Mouse (Mus musculus) cerebellum, adult 2 months (tissue): ENCODE measurements around the gene Vrk3. TPM values are rescaled to one million over a fixed set of nuclear protein-coding genes. Genes with fewer than 3 reads are reported as not detected.
A peak's percentile ranks its signal among the peaks of the same experiment; 100 is the strongest.

ENCODE experiments used
- DNase-seq, 2 experiments: peaks; one replicate each; pipeline ENCODE4 v3.0.0; 2021
- H3K27ac ChIP-seq: fragments of 200-500 bp; 2 replicates; pipeline ENCODE4 v1.5.1; 2012; ENCODE audit warnings: low read length, control low read depth, inconsistent platforms; ENCODE audit not compliant: insufficient read depth
- H3K27me3 ChIP-seq: fragments of 200-500 bp; 2 replicates; pipeline ENCODE4 v1.6.1; 2012; ENCODE audit warnings: inconsistent platforms, mild to moderate bottlenecking, low read length, moderate library complexity; ENCODE audit not compliant: control insufficient read depth, insufficient read depth
- H3K4me1 ChIP-seq: fragments of 200-500 bp; 2 replicates; pipeline ENCODE4 v1.6.1; 2011; ENCODE audit warnings: low read length; ENCODE audit not compliant: control insufficient read depth, insufficient read depth
- H3K4me3 ChIP-seq: fragments of 200-500 bp; replicated peaks from 2 replicates; pipeline ENCODE3; 2011; ENCODE audit warnings: mild to moderate bottlenecking, low read depth, low read length, control low read depth; ENCODE audit not compliant: insufficient read depth
- CTCF ChIP-seq: fragments of 200-500 bp; IDR thresholded peaks from 2 replicates; pipeline ENCODE4 v1.5.1; 2011; ENCODE audit warnings: low read depth, mild to moderate bottlenecking, control low read depth, low read length, moderate library complexity, borderline replicate concordance; ENCODE audit not compliant: insufficient read depth
- POLR2A ChIP-seq: fragments of 200-500 bp; IDR thresholded peaks from 2 replicates; pipeline ENCODE4 v1.6.1; 2011; ENCODE audit warnings: low read length, control low read depth, borderline replicate concordance; ENCODE audit not compliant: insufficient read depth
- WGBS: fragments of 180-500 bp; shearing (Covaris S2); methylation state at CpG from one replicate; pipeline ENCODE4 v1.1.7; 2018; 5-methylcytosine and 5-hydroxymethylcytosine counted together
- polyA plus RNA-seq: library from polyadenylated mRNA; depleted of rRNA; stranded (reverse); fragments of >200 nt; gene quantifications from 2 replicates; pipeline ENCODE4 v1.2.3, GENCODE M21; 2012; rRNA removed

The Vrk3 gene
- polyA plus RNA-seq, 1 experiment: 39.1 TPM

- 80% methylated on average over 7 of the region's 7 CpGs for WGBS
- no peak overlapping the region for H3K27ac ChIP-seq
- TF ChIP-seq CTCF (no peak), POLR2A (no peak)
- H3K27me3 ChIP-seq: no peaks in the 10 kb centered on the region
- peaks cover 18% of the 10 kb centered on the region for H3K4me1 ChIP-seq
- peak in 1 of 2 experiments; percentile 4 for DNase-seq
- H3K4me3 ChIP-seq: no peak overlapping the region
These were observed 73.6 kb downstream of the Vrk3 start for GRCm38 (mm10) chr7:44821666-44822448.

GRCm38 (mm10) chr7:44823409-44823808 lies 75.2 kb downstream of the Vrk3 start:
- WGBS: 28% methylated on average over 7 of the region's 7 CpGs
- TF ChIP-seq POLR2A: no peak
- TF ChIP-seq CTCF: 0 out of 2 replicates have a peak, but pooled peaks have one; percentile 18
- DNase-seq: no peak

GRCm38 (mm10) chr7:44824872-44825271 lies 76.7 kb downstream of the Vrk3 start:
- peaks cover 6% of the 10 kb centered on the region for H3K4me1 ChIP-seq
- TF ChIP-seq POLR2A: no peak
- TF ChIP-seq CTCF: peak; percentile 89
- WGBS: 12% methylated on average over 3 of the region's 3 CpGs

More at GRCm38 (mm10) chr7:44823409-44823808, 75.2 kb downstream of the Vrk3 start:
- no peak overlapping the region for H3K4me3 ChIP-seq
- no peak overlapping the region for H3K27ac ChIP-seq
- no peaks in the 10 kb centered on the region for H3K27me3 ChIP-seq
- peaks cover 14% of the 10 kb centered on the region for H3K4me1 ChIP-seq

GRCm38 (mm10) chr7:44826771-44827170 lies 78.6 kb downstream of the Vrk3 start:
- no peak for DNase-seq
- TF ChIP-seq POLR2A: no peak
- TF ChIP-seq CTCF: no peak
- Histone ChIP-seq H3K27me3 (no peaks in the 10 kb centered on the region), H3K4me1 (peaks cover 4% of the 10 kb centered on the region; the same call in 1 of the 2 replicates), H3K4me3 (no peak overlapping the region), H3K27ac (no peak overlapping the region)
- WGBS: 82% methylated on average over 3 of the region's 3 CpGs

More at GRCm38 (mm10) chr7:44824872-44825271, 76.7 kb downstream of the Vrk3 start:
- peak; percentile 75 to 84 for DNase-seq
- no peak overlapping the region for H3K27ac ChIP-seq
- H3K4me3 ChIP-seq: no peak overlapping the region
- no peaks in the 10 kb centered on the region for H3K27me3 ChIP-seq

Other genes starting within 250 kb of the Vrk3 start
- gene Mybpc2, start 223.8 kb upstream of the Vrk3 start, polyA plus RNA-seq: 0.14 and 0.18 TPM in 2 replicates
- 0.16 and 0.19 TPM in 2 replicates for gene Spib, start 216.3 kb upstream of the Vrk3 start, polyA plus RNA-seq
- gene Pold1, start 199.6 kb upstream of the Vrk3 start, polyA plus RNA-seq: 21.6 and 25.1 TPM in 2 replicates
- 106 and 109 TPM in 2 replicates for gene Nr1h2, start 194.5 kb upstream of the Vrk3 start, polyA plus RNA-seq
- gene Napsa, start 176.0 kb upstream of the Vrk3 start, polyA plus RNA-seq: 0.26 and 0.43 TPM in 2 replicates
- 368 and 423 TPM in 2 replicates for gene Kcnc3, start 157.7 kb upstream of the Vrk3 start, polyA plus RNA-seq
- gene Myh14, start 77.6 kb upstream of the Vrk3 start, polyA plus RNA-seq: 54.9 and 56.2 TPM in 2 replicates
- gene Izumo2, start 39.7 kb upstream of the Vrk3 start, polyA plus RNA-seq: not detected in 2 replicates
- 0.71 and 0.79 TPM in 2 replicates for gene Zfp473, start 2.6 kb downstream of the Vrk3 start, polyA plus RNA-seq
- gene Nup62, start 67.7 kb downstream of the Vrk3 start, polyA plus RNA-seq: 28.9 and 29.4 TPM in 2 replicates
- gene Il4i1, start 68.0 kb downstream of the Vrk3 start, polyA plus RNA-seq: 1.4 and 1.9 TPM in 2 replicates
- 19.6 and 23.8 TPM in 2 replicates for gene Atf5, start 68.2 kb downstream of the Vrk3 start, polyA plus RNA-seq
- 78.3 and 83.6 TPM in 2 replicates for gene Akt1s1, start 100.6 kb downstream of the Vrk3 start, polyA plus RNA-seq
- gene Tbc1d17, start 100.7 kb downstream of the Vrk3 start, polyA plus RNA-seq: 119 and 123 TPM in 2 replicates
- gene Pnkp, start 108.7 kb downstream of the Vrk3 start, polyA plus RNA-seq: 38.3 and 46.7 TPM in 2 replicates
- gene Ptov1, start 121.4 kb downstream of the Vrk3 start, polyA plus RNA-seq: 355 and 364 TPM in 2 replicates
- 105 and 117 TPM in 2 replicates for gene Med25, start 144.3 kb downstream of the Vrk3 start, polyA plus RNA-seq
- gene Fuz, start 147.7 kb downstream of the Vrk3 start, polyA plus RNA-seq: 29.0 and 31.9 TPM in 2 replicates
- 216 and 229 TPM in 2 replicates for gene Ap2a1, start 181.1 kb downstream of the Vrk3 start, polyA plus RNA-seq
- 0.16 and 0.40 TPM in 2 replicates for gene Tsks, start 194.8 kb downstream of the Vrk3 start, polyA plus RNA-seq
- 129 and 137 TPM in 2 replicates for gene Cpt1c, start 226.4 kb downstream of the Vrk3 start, polyA plus RNA-seq
- gene Prmt1, start 238.2 kb downstream of the Vrk3 start, polyA plus RNA-seq: 225 and 227 TPM in 2 replicates
- gene Irf3, start 249.2 kb downstream of the Vrk3 start, polyA plus RNA-seq: 126 and 130 TPM in 2 replicates